Mouse (Mus musculus) adrenal gland, postnatal 25 days (tissue): ENCODE data around the gene Rcor3. TPM values are rescaled to one million over a fixed set of nuclear protein-coding genes. Genes with fewer than 3 reads are reported as not detected.

Experiments
- DNase-seq: peaks from one replicate; pipeline ENCODE4 v3.0.0; 2021; ENCODE audit warnings: mixed read lengths
- total RNA-seq: library from RNA; stranded (reverse); gene quantifications from 2 replicates; pipeline ENCODE4 v1.2.3, GENCODE M21; 2021

Rcor3 gene
- total RNA-seq, 1 experiment from 2014 or later: 46.7 TPM

- DNase-seq: peak; percentile 47
Measured at GRCm38 (mm10) chr1:192094451-192095170, 43.3 kb downstream of the Rcor3 start.

DNA sequence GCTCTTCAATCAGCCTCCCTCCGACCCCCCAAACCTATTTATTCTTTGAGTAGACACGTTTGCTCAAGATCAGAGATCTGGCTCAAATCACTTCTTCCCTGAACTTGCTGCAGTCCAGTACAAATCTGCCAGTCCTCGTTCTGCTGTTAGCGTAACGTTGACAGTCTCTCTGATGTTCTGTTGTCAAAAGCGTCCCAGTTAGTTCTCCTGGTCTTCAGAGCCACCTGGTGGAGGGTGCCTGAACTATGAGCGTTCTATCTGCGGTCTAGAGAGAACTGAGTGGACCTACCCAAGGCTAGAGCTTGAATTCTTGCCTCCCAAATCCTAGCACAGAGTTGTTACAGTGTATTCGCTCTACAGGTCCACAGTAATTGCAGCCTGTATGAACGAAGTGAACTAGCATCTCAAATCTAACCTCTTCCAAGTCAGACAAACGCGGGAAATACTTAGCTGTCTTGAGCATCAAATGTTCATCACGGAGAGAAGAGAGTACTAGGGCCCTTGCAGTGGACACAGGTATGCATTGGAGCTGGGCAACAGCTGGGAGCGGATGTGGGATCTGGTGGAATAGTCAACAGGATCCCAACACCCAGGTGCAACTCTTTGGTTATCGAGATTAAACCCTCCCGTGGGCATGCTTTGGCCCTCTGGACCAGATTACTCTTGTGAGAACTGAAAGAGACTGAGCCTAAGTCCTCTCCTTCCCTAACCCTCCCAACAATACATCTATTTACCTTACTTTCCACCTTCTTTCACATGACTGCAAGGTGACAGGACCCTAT is 44.8 kb downstream of the Rcor3 start:
- peak; percentile 81 for DNase-seq

- peak; percentile 99 for DNase-seq
Measured at GRCm38 (mm10) chr1:192091806-192092772, 45.8 kb downstream of the Rcor3 start, which contains the start of gene Traf5. Traf5 (minus strand) TSS chr1:192092559.

DNA sequence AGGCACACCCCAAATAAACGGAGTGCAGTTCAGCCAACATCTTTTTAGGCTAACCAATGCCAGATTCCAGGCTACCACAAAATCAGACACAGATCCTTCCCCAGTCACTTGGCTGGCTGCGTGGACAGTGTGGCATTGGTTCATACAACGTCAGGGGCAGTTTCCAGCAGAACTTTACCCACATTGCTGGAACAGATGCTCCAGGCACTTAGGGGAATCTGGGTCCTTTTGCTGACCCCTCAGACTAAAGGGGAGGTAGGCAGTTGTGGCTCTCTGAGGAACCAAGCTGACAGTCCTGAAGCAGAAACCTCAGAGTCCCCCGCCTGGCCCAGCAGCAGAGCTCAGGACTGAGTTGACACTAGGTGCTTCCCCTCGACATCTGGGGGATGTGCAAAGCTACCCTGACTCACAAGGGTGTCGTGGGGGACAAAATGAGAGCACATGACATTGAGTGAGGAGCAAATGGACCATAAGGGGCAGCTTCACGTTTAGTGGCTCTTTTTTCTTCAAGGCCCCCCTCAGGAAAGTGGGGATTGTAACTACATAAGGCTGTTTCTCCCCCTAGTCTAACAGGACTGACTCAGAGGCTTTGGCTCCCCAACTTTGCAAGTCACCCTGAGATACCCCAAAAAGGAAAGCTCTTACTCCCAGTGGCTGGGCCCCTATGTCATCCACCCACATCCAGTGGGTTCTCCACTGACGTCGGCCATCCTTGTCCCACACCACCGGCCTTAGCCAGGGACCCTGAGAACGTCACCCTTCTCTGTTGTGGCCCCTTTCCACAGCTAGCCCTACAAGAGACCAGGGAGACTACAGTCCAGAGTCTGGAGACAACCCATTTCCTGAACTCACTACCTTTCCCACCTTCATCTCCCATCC is 46.9 kb downstream of the Rcor3 start:
- no peak for DNase-seq

GRCm38 (mm10) chr1:192090281-192090680 is 47.6 kb downstream of the Rcor3 start:
- DNase-seq: no peak

GRCm38 (mm10) chr1:192089208-192090166 is 48.4 kb downstream of the Rcor3 start:
- DNase-seq: no peak

DNA sequence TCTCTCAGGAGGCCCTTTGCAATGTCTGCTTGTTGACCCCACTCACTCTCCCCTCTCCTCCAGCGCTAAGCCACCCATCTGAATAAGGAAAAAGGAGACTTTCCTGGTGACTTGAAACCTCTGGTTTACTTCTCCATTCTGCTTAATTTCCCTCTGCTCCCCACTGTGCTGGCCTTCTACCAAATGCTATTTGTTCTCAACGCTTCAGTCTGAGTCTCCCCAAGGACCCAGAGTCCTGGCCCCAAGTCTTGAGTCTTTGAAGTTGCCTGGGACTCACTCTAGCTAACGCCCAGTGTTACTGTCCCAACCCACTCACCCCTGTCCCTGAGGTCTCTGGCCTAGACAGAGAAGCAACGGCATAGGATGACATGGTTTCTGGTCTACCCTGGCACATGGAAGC is 49.9 kb downstream of the Rcor3 start:
- DNase-seq: no peak

GRCm38 (mm10) chr1:192087098-192087497 is 50.8 kb downstream of the Rcor3 start:
- no peak for DNase-seq

DNA sequence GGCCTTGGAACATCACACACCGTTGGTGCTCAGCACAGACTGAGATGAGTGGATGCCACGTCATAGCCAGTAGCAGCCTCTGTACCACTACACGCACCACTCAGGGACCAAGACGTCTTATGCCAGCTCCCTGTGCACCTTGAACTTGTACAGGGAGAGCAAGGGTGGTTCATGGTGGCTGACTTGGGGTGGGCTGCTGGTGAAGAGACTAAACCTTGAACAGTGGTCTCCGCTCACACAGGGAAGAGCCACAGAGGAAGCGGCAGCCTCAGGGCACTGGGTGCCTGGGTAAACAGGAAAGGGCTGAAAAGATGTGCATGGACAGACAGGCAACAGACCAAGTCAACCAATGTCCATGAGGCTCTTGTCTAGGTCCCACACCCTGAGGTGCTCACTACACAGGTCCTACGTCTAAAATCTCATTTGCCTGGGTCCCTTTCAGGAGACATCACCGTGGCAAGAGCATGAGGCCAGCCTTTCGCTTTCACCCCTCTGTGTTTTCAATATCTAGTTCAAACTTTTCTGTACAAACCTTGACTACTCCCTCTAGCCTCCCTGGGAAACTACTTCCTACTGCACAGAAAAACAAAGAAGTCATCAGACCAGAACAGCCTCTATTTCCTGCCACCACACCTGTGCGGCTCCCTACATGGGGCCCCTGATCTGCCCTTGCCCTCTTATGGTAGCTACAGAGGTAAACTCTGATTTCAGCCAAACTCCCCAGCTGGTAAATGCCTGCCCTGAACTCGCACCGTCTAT is 51.4 kb downstream of the Rcor3 start:
- no peak for DNase-seq

- no peak for DNase-seq
Measured at GRCm38 (mm10) chr1:192085218-192085617, 52.6 kb downstream of the Rcor3 start.

DNA sequence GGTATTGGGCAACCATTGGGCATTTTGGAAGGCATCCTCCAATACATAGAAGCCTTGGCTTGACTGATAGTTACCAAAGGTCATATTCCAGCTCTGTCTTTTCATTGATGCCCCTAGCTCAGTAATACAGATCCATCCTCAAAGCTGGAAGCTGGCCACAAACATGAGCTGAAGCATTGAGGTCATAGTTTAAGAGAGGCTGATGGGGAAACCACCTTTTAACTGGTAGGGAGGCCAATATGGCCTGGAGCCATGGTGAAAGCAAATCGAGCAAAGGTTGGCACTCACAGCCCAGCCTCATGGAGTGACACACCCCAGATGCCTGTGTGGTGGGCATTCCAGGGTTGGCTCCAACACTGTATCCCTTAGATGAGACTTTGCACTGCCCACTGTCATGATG is 55.2 kb downstream of the Rcor3 start:
- no peak for DNase-seq

- no peak for DNase-seq
Measured at GRCm38 (mm10) chr1:192081129-192081528, 56.7 kb downstream of the Rcor3 start.

- DNase-seq: no peak
Measured at GRCm38 (mm10) chr1:192079121-192079520, 58.7 kb downstream of the Rcor3 start.

DNA sequence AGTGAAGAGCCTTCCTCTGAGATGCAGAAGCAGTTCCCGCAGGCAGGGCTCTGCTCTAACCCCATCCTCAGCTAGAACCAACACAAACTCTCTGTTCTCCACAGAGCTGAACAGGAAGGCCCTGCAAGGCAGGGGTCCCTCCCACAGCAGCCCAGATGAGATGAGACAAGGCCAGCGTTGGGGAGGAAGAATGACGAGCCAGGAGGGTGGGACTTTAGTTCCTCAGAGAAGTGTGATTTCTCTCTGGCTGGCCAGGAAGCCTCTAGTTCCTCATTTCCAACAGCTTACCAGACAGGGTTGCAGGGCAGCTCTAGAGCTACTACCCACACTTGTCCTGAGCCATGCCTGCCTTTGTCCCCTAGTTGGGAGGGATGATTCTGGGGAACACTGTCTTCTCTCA is 59.5 kb downstream of the Rcor3 start:
- DNase-seq: no peak

DNA sequence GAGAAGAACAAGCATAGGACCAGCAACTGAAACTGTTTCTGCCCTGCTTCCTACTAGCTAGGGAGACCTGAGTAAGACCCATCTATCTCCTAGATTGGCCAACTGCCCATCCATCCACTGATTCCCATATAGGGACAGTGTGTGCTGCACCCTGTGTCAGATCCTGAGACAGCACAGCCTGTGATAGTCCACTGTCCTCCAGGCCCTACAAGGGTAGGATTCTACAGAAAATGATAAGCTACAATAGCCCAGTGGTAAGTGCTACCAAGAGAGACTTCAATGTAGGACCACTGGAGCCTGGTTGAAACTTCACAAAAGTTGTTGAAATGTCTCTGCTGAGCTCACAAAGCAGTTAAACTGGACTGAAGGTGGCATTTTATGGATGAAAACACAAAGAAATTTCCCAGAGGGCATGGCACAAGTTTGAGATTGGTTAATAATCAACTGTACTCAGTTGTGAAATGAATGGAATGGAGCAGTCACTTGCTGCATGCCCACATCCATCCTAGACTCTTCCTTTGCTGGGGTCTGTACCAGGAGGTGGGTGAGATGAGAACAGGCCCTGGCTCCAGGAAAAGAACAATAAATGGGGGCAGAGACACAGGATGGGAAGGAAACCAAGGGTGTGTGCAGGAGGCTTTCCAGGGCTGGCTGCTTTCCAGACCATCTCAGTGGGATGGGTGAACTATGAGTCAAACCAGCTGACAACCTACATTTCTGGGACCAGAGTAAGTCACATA is 60.9 kb downstream of the Rcor3 start:
- peak; percentile 68 for DNase-seq

DNA sequence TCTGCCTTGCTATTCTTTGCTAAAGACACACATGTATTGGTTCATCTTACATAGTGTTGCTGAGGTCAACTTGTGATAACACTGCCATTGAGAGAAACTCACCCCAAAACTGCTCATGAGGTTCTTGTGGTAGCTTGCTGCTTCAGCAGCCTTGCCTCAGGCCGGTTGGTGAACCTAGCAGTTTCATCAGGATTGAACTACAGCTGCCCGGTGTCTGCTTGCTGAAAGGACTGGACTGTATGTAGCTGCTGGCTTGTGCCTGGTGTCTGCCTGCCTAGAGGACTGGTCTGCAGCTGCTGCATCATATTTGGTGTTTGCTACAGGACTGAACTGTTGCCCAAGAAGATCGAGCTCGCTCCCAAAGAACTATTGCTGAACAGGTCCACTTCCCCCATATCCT is 61.8 kb downstream of the Rcor3 start:
- DNase-seq: no peak

- no peak for DNase-seq
Measured at GRCm38 (mm10) chr1:192074824-192075223, 63.0 kb downstream of the Rcor3 start.

- DNase-seq: no peak
Measured at GRCm38 (mm10) chr1:192072426-192072825, 65.4 kb downstream of the Rcor3 start.

- no peak for DNase-seq
Measured at GRCm38 (mm10) chr1:192070618-192071051, 67.2 kb downstream of the Rcor3 start.
